Mouse (Mus musculus): ENCODE measurements at regions not wholly inside any gene's neighbourhood (a gene's known extent, or its start where the extent isn't known, plus 50 kb on each side); places are given as distances from the start of the nearest gene placed in this dataset.

GRCm38 (mm10) chr3:120123155-120123554 is 338.9 kb upstream of the Ptbp2 start:
- no peak for DNase-seq (ENCODE audit: low spot score in 2 of 2)

- DNase-seq (ENCODE audit: low spot score in 2 of 2) = no peak
These were observed 299.1 kb upstream of the Ptbp2 start for GRCm38 (mm10) chr3:120083171-120083932.

GRCm38 (mm10) chr3:120073528-120073927 is 289.3 kb upstream of the Ptbp2 start:
- DNase-seq (ENCODE audit: low spot score in 2 of 2) = no peak

GRCm38 (mm10) chr3:120065714-120066113 is 281.4 kb upstream of the Ptbp2 start:
- no peak for DNase-seq (ENCODE audit: low spot score in 2 of 2)

GRCm38 (mm10) chr3:120064854-120065480 is 280.7 kb upstream of the Ptbp2 start:
- peak in 1 of 2 experiments; percentile 42 for DNase-seq (ENCODE audit: low spot score in 2 of 2)

- no peak for DNase-seq (ENCODE audit: low spot score in 2 of 2)
These were observed 278.0 kb upstream of the Ptbp2 start for GRCm38 (mm10) chr3:120062264-120062663.

GRCm38 (mm10) chr3:120059959-120060358 is 275.7 kb upstream of the Ptbp2 start:
- no peak for DNase-seq (ENCODE audit: low spot score in 2 of 2)

GRCm38 (mm10) chr3:120055216-120056154 is 271.2 kb upstream of the Ptbp2 start:
- DNase-seq (ENCODE audit: low spot score in 2 of 2) = no peak

- DNase-seq (ENCODE audit: low spot score in 2 of 2) = no peak
These were observed 263.0 kb upstream of the Ptbp2 start for GRCm38 (mm10) chr3:120047238-120047637.

- no peak for DNase-seq (ENCODE audit: low spot score in 2 of 2)
These were observed 253.3 kb upstream of the Ptbp2 start for GRCm38 (mm10) chr3:120037526-120037925.

- no peak for DNase-seq (ENCODE audit: low spot score in 2 of 2)
These were observed 235.8 kb upstream of the Ptbp2 start for GRCm38 (mm10) chr3:120019826-120020683.

GRCm38 (mm10) chr3:120015376-120015775 is 231.1 kb upstream of the Ptbp2 start:
- DNase-seq (ENCODE audit: low spot score in 2 of 2) = no peak

- DNase-seq (ENCODE audit: low spot score in 2 of 2) = no peak
These were observed 227.6 kb upstream of the Ptbp2 start for GRCm38 (mm10) chr3:120011861-120012260.

- no peak for DNase-seq (ENCODE audit: low spot score in 2 of 2)
These were observed 223.8 kb upstream of the Ptbp2 start for GRCm38 (mm10) chr3:120008110-120008509.

- DNase-seq (ENCODE audit: low spot score in 2 of 2) = no peak
These were observed 220.3 kb upstream of the Ptbp2 start for GRCm38 (mm10) chr3:120004588-120004987.

GRCm38 (mm10) chr3:120000281-120000680 is 216.0 kb upstream of the Ptbp2 start:
- no peak for DNase-seq (ENCODE audit: low spot score in 2 of 2)

GRCm38 (mm10) chr3:119996258-119996988 is 212.2 kb upstream of the Ptbp2 start:
- no peak for DNase-seq (ENCODE audit: low spot score in 2 of 2)

GRCm38 (mm10) chr3:119995781-119996180 is 211.5 kb upstream of the Ptbp2 start:
- DNase-seq (ENCODE audit: low spot score in 2 of 2) = peak in 1 of 2 experiments; percentile 37

- no peak for DNase-seq (ENCODE audit: low spot score in 2 of 2)
These were observed 203.1 kb upstream of the Ptbp2 start for GRCm38 (mm10) chr3:119987245-119987852.

- no peak for DNase-seq (ENCODE audit: low spot score in 2 of 2)
These were observed 193.1 kb upstream of the Ptbp2 start for GRCm38 (mm10) chr3:119977349-119977748.

Data from gastrocnemius, postnatal 4 days (tissue).